Mouse (Mus musculus): Measurements from ENCODE around the gene Myo1f.

DNA sequence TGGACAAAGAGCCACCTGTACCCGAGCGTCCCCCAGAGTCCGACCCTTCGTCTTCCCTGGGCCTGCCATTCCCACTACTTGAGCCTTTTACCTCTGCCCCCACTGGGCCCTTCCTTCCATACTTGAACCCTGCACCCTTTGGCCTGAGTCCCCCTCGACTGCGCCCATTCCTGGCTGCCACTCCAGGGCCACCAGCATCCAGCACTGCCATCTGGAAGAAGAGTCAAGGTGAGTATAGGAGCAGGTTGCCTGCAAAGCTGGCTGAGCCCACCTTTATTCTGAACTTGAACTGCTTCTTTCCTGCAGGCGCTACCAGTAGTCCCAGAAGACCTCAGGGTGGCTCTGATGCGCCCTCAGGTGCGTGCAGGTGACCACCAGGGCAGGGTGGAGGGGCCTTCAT lies 75.7 kb downstream of the Myo1f start:
- TF ChIP-seq CTCF (IDR thresholded peaks at IDR 0.05; ENCODE audit: borderline replicate concordance, insufficient read depth, low read length) (no peak), POLR2A (IDR thresholded peaks at IDR 0.05; ENCODE audit: low read depth, low read length) (no peak)
